Mouse (Mus musculus): ENCODE results near the gene Btg2. TPM values are rescaled to one million over a fixed set of nuclear protein-coding genes. Genes with fewer than 3 reads are reported as not detected.

Btg2 gene
- polyA plus RNA-seq, 1 experiment: 13.9 TPM

DNA sequence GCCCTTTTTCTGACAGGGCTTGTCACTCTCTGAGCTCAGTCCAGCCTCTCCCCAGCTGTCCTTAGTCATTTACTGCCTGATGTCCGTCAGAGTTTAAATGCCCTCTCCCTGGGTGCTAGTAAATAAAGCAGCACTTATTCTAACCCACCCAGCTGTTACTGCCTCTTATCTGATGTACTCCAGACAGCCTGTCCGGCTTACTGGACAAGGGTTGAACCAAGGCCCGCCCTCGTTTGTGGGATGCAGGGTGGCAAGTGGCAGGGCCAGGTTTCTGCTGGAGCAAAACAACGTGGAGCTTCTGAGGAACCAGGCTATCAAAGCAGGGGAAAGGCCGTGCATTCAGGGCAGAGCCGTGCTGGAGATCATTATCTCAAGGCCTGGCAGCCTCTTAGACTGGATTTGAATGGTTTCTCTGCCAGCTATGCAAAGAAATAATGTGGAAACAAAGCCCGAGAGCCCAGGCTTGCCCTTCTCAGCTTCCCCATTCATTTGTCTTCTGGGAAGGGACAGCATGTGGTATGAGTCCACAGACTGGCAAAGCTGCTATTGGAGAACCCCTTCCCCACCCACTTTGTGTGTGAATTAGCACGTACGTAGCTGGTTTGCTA is 7.4 kb downstream of the Btg2 start:
- Histone ChIP-seq H3K9me3 (no peaks in the 10 kb centered on the region), H3K4me1 (peaks cover 95% of the 10 kb centered on the region), H3K4me3 (replicated peaks) (no peak overlapping the region)

DNA sequence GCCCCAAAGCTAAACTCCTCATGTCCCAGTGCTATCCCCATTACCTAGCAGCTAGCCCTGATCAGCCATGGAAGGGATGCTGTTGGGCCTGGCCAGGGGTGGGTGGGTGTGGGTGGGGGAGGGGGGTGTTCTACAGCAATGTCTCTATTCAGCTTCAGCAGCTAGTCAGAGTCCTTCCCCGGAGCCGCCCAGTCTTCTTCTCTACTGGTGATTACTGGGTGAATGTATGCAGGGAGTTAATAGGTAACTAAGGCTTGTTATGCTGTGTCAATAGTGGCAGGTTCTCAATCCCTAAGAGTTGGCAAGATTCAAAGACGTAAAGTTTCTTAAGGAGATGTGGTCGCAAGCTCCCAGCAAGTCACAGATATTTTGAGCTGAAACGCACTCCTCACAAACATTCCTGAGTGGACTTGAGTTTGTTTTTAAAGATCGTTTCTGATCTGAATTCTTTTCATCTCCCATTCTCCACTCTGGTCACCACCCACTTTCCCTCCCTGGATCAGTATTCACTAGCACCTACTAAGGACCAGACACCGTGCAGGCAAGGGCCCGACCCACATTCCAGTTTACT is 8.7 kb downstream of the Btg2 start:
- TF ChIP-seq GATA1 (IDR thresholded peaks at IDR 0.05; ENCODE audit: borderline replicate concordance, low read length): no peak
- no peak for TF ChIP-seq FLI1 (IDR thresholded peaks at IDR 0.05; ENCODE audit: low read length)
- Histone ChIP-seq H3K36me3 (replicated peaks; ENCODE audit: low read length) (peaks cover 12% of the 10 kb centered on the region), H3K4me1 (peaks cover 95% of the 10 kb centered on the region), H3K9me3 (no peaks in the 10 kb centered on the region), H3K27me3 (replicated peaks) (peaks cover 4% of the 10 kb centered on the region), H3K4me3 (replicated peaks) (no peak overlapping the region)

More for the DNA sequence above, 7.4 kb downstream of the Btg2 start:
- peaks cover 25% of the 10 kb centered on the region for H3K36me3 ChIP-seq (replicated peaks; ENCODE audit: low read length)
- H3K27me3 ChIP-seq (replicated peaks): peaks cover 4% of the 10 kb centered on the region
- TF ChIP-seq FLI1 (IDR thresholded peaks at IDR 0.05; ENCODE audit: low read length) (no peak), GATA1 (IDR thresholded peaks at IDR 0.05; ENCODE audit: borderline replicate concordance, low read length) (no peak)

DNA sequence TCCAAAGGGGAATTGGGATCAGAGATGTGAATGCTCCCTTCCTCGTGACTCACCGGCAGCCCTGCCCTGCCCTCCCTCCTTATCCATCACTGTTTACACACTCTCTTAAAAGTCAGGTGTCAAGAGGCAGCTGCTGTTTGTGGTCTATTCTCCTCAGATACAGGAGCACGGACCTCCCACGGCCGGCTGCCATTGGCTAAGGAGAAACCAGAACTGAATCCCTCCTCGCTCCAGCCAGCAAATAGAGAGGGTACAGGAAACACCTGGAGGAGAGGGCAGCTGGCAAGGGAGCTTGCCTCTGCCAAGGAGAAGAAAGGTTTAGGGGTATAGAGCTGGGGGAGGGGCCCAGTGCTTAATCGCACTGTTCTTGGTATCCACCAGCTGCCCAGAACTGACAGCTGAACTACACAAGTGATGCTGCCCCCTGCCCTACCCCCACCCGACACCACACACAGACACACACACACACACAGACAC is 11.7 kb downstream of the Btg2 start:
- Histone ChIP-seq H3K27me3 (replicated peaks) (peaks cover 9% of the 10 kb centered on the region), H3K36me3 (replicated peaks; ENCODE audit: low read length) (no peaks in the 10 kb centered on the region), H3K4me1 (peaks cover 95% of the 10 kb centered on the region), H3K4me3 (replicated peaks) (peak overlapping the region; percentile 71), H3K9me3 (no peaks in the 10 kb centered on the region)
- TF ChIP-seq FLI1 (IDR thresholded peaks at IDR 0.05; ENCODE audit: low read length) (no peak), GATA1 (IDR thresholded peaks at IDR 0.05; ENCODE audit: borderline replicate concordance, low read length) (no peak)

DNA sequence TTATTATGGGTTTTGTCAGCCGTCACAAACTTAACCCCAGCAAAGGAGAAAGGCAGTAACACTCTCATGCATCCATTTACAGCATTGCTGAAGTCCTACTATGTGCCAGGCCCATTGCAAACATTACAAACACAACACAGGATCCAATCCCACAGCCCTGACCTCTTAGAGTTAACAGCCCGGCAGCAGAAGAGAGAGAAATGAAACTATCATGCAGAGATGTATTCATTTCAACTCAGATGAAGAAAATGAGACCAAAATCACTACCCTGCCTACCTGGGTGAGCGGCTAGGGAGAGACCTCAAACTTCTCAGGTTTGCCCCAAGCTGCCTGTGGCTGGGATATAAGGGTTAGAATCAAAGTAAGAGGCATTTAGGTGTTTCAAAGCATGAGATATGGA is 12.4 kb downstream of the Btg2 start:
- TF ChIP-seq GATA1 (IDR thresholded peaks at IDR 0.05; ENCODE audit: borderline replicate concordance, low read length): no peak
- TF ChIP-seq FLI1 (IDR thresholded peaks at IDR 0.05; ENCODE audit: low read length): no peak
- no peaks in the 10 kb centered on the region for H3K9me3 ChIP-seq
- H3K27me3 ChIP-seq (replicated peaks): peaks cover 12% of the 10 kb centered on the region
- no peak overlapping the region for H3K4me3 ChIP-seq (replicated peaks)
- H3K4me1 ChIP-seq: peaks cover 95% of the 10 kb centered on the region
- no peaks in the 10 kb centered on the region for H3K36me3 ChIP-seq (replicated peaks; ENCODE audit: low read length)

DNA sequence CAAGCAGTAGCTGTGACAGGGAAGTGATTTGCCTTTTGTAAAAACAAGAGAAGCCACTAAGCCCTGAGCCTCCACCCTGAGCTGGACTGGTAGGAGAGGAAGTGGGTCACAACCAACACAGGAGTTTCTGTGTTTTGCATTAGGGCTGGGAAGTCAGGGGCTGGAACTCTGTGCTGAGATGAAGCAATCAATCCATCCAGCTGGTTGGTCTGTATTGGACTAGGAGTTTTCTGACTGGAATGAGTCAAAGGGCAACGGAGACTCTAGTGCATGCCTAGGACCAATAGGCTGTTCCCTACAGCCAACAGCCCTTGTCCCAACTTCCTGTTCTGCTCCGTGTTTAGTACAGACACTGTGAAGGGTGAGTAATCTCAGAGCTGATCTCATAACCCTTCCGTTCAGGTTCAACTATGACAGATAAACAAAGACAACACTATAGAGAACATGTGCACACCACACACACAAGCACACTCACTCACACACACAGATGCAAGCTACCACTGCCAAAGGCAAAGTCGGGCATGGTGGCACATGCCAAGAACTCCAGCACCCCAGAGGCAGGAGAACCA is 13.6 kb downstream of the Btg2 start:
- H3K4me1 ChIP-seq: peaks cover 95% of the 10 kb centered on the region
- no peaks in the 10 kb centered on the region for H3K36me3 ChIP-seq (replicated peaks; ENCODE audit: low read length)
- TF ChIP-seq GATA1 (IDR thresholded peaks at IDR 0.05; ENCODE audit: borderline replicate concordance, low read length) (no peak), FLI1 (IDR thresholded peaks at IDR 0.05; ENCODE audit: low read length) (no peak)
- no peaks in the 10 kb centered on the region for H3K9me3 ChIP-seq
- no peak overlapping the region for H3K4me3 ChIP-seq (replicated peaks)
- peaks cover 19% of the 10 kb centered on the region for H3K27me3 ChIP-seq (replicated peaks)

DNA sequence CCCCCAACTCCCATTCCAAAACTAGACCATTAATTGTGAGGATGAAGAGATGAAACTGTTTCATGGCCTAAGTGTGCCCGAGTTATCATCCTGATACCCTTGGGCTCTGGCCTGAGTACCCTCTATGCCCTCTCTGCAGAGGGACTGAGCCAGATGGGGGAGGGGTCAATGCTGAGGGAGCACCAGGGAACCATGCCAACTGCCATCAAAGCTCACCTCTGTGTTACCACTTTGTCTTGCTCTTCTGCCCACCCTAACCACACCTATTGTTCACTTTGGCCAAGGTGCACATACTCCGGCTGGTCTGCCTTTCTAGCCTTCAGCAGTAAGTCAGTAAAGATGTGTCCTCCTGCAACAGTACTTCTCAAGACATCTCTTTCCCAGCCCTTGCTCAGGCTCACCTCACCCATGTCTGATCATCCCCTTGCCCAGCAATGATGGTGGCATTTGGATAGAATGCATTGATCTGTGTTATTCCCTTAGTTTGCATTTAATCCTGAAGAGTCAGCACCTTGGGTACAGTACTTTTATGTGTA is 14.6 kb downstream of the Btg2 start:
- Histone ChIP-seq H3K36me3 (replicated peaks; ENCODE audit: low read length) (no peaks in the 10 kb centered on the region), H3K27me3 (replicated peaks) (peaks cover 19% of the 10 kb centered on the region), H3K4me3 (replicated peaks) (no peak overlapping the region), H3K4me1 (peaks cover 94% of the 10 kb centered on the region), H3K9me3 (no peaks in the 10 kb centered on the region)
- TF ChIP-seq FLI1 (IDR thresholded peaks at IDR 0.05; ENCODE audit: low read length): no peak
- TF ChIP-seq GATA1 (IDR thresholded peaks at IDR 0.05; ENCODE audit: borderline replicate concordance, low read length): no peak

DNA sequence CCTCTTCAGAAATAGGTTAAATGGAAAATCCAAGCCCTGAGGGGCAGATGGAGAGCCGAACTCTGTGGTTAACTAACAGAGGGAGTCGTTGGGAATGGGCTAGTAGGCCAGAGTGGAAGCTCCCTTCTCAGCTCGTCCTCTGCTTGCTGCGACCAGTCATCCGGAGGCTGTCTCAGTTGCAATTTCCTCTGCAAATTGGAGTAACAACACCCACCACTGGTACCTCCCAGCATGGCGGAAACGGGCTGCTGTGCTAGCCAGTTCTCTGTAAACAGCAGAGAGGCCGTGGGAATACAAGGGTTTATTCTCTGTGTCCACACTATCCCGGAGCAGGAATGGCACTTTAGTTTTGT is 15.2 kb downstream of the Btg2 start:
- Histone ChIP-seq H3K27me3 (replicated peaks) (peaks cover 18% of the 10 kb centered on the region), H3K36me3 (replicated peaks; ENCODE audit: low read length) (no peaks in the 10 kb centered on the region), H3K4me1 (peaks cover 95% of the 10 kb centered on the region), H3K9me3 (no peaks in the 10 kb centered on the region), H3K4me3 (replicated peaks) (no peak overlapping the region)
- TF ChIP-seq GATA1 (IDR thresholded peaks at IDR 0.05; ENCODE audit: borderline replicate concordance, low read length) (no peak), FLI1 (IDR thresholded peaks at IDR 0.05; ENCODE audit: low read length) (no peak)

DNA sequence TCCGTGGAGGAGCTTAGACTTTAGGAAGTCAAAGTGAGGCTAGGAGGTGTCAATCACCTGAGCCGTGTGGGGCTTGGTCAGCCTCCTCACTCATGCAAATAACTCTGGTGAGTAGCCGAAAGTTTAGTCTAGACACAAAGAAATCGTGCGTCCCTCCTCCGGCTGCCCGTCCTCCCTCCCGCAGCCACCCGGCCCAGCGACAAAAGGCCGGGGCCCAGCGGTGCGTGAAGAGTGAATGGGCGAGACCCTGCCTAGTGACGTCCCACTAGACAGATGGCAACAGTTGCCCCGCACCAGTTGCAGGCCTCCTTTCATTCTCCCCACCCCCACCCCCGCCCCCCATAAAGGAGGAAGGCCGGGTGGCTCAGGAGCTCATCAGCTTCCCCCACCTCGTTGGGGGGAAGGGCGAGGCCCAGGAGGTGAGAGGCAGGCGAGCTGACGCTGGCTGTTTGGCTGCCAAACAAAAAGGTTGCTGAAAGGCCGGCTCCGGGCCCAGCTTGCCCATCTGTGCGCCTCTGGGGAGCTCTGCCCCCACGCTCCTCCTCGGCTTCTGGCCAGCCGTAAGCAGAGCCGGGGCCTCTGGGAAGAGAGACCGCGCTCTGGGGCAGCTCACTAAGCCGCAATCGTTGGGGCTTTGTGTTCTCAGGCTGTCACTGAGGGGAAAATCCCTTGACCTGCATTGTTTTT is 15.7 kb downstream of the Btg2 start:
- no peak overlapping the region for H3K4me3 ChIP-seq (replicated peaks)
- no peak for TF ChIP-seq GATA1 (IDR thresholded peaks at IDR 0.05; ENCODE audit: borderline replicate concordance, low read length)
- TF ChIP-seq FLI1 (IDR thresholded peaks at IDR 0.05; ENCODE audit: low read length): no peak
- peaks cover 96% of the 10 kb centered on the region for H3K4me1 ChIP-seq
- H3K27me3 ChIP-seq (replicated peaks): peaks cover 19% of the 10 kb centered on the region
- H3K9me3 ChIP-seq: no peaks in the 10 kb centered on the region
- H3K36me3 ChIP-seq (replicated peaks; ENCODE audit: low read length): no peaks in the 10 kb centered on the region

DNA sequence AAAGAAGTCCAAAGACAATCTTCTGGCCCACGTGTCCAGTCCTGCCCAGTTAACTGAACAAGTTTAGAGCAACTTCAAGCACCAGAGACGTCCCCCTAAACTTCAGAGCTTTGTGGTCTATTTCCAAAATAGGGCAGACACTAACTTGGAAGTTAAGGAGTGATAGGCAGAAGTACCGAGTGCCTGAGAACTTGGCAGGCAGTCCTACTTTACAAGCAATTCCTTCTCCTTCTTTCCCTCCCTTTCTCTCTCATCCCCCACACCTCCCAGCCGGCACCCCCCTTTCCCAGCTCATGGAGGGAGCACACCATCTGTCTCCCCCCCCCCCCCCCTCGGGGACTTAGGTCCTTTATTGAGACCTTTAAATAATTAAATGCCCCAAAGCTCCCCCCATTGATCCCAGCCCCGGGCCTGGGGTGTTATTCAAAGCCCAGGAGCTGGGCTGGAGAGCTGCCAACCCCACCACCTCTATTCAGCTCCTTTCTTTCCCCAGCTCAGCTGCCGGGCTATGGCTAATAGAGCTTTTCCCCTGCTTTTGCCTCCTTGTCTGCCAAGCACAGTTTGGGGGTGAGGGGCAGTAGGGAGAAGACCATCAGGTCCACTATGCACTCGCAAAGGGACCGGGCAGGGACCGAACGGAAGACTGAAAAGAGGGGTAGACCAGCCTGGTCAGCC is 16.4 kb downstream of the Btg2 start:
- peaks cover 94% of the 10 kb centered on the region for H3K4me1 ChIP-seq
- H3K9me3 ChIP-seq: no peaks in the 10 kb centered on the region
- no peak overlapping the region for H3K4me3 ChIP-seq (replicated peaks)
- peaks cover 21% of the 10 kb centered on the region for H3K27me3 ChIP-seq (replicated peaks)
- TF ChIP-seq GATA1 (IDR thresholded peaks at IDR 0.05; ENCODE audit: borderline replicate concordance, low read length) (no peak), FLI1 (IDR thresholded peaks at IDR 0.05; ENCODE audit: low read length) (no peak)
- H3K36me3 ChIP-seq (replicated peaks; ENCODE audit: low read length): no peaks in the 10 kb centered on the region
